Mouse (Mus musculus) lung, embryonic 14.5 days (tissue): Measurements from ENCODE around the gene Npcd. TPM values are rescaled to one million over a fixed set of nuclear protein-coding genes. Genes with fewer than 3 reads are reported as not detected.
A peak's percentile ranks its signal among the peaks of the same experiment; 100 is the strongest.

Experiments
- ATAC-seq: fragments of 200-750 bp; cut with Nextera tagmentation; 2 replicates; pipeline ENCODE4 v1.8.0; 2017; ENCODE audit warnings: mild to moderate bottlenecking, moderate TSS enrichment, moderate library complexity; ENCODE audit not compliant: insufficient read depth
- DNase-seq: peaks from one replicate; pipeline ENCODE4 v3.0.0-alpha.2; 2015
- H3K27ac ChIP-seq: fragments of 300-500 bp; sonication (generic); 2 replicates; pipeline ENCODE4 v1.5.1; 2014; ENCODE audit warnings: low read depth, mild to moderate bottlenecking, moderate library complexity
- H3K27me3 ChIP-seq: fragments of 300-500 bp; sonication (generic); 2 replicates; pipeline ENCODE4 v1.6.1; 2014; ENCODE audit warnings: low read length, control low read depth; ENCODE audit not compliant: insufficient read depth
- H3K36me3 ChIP-seq: fragments of 300-500 bp; sonication (generic); 2 replicates; pipeline ENCODE4 v1.6.1; 2014; ENCODE audit warnings: control low read depth; ENCODE audit not compliant: insufficient read depth
- H3K4me1 ChIP-seq: fragments of 300-500 bp; sonication (generic); 2 replicates; pipeline ENCODE4 v1.6.1; 2014; ENCODE audit warnings: antibody characterized with exemption, control low read depth; ENCODE audit not compliant: insufficient read depth
- H3K4me2 ChIP-seq: fragments of 300-500 bp; sonication (generic); 2 replicates; pipeline ENCODE4 v1.6.1; 2014; ENCODE audit warnings: mild to moderate bottlenecking
- H3K4me3 ChIP-seq: fragments of 300-500 bp; sonication (generic); 2 replicates; pipeline ENCODE4 v1.5.1; 2014; ENCODE audit warnings: low read depth, low read length
- H3K9ac ChIP-seq: fragments of 300-500 bp; sonication (generic); 2 replicates; pipeline ENCODE4 v1.6.1; 2014
- H3K9me3 ChIP-seq: fragments of 300-500 bp; sonication (generic); 2 replicates; pipeline ENCODE4 v1.6.1; 2016; ENCODE audit warnings: low read depth, low read length, control low read depth
- CTCF ChIP-seq: IDR thresholded peaks from 2 replicates; pipeline ENCODE4 v1.5.1; 2016; ENCODE audit warnings: antibody characterized with exemption, low read depth
- WGBS: fragments of 180-500 bp; shearing (Covaris S2); extraction: QIAGEN DNeasy Blood & Tissue Kit; methylation state at CpG from one replicate; pipeline ENCODE4 v1.1.7; 2014; 5-methylcytosine and 5-hydroxymethylcytosine counted together
- polyA plus RNA-seq: library from polyadenylated mRNA; unstranded; fragments of >200 nt; fragmentation: Nextera tagmentation; extraction: Ambion mirVana; gene quantifications from 2 replicates; pipeline ENCODE4 v1.2.1, GENCODE M21; 2014

The Npcd gene
- polyA plus RNA-seq, 1 experiment from 2014 or later, result not detected

GRCm38 (mm10) chr15:79755977-79756625 lies 77.9 kb downstream of the Npcd start:
- DNase-seq, result peak; percentile 42
- no peaks in the 10 kb centered on the region for H3K9me3 ChIP-seq
- no peak overlapping the region for H3K4me3 ChIP-seq
- no peak for TF ChIP-seq CTCF
- H3K27ac ChIP-seq, result no peak overlapping the region
- no peaks in the 10 kb centered on the region for H3K27me3 ChIP-seq
- WGBS, result 65% methylated on average over 8 of the region's 8 CpGs
- H3K36me3 ChIP-seq, result no peaks in the 10 kb centered on the region
- no peak overlapping the region for H3K4me2 ChIP-seq
- no peaks in the 10 kb centered on the region for H3K4me1 ChIP-seq
- no peak overlapping the region for H3K9ac ChIP-seq
- peak; percentile 37 for ATAC-seq

DNA sequence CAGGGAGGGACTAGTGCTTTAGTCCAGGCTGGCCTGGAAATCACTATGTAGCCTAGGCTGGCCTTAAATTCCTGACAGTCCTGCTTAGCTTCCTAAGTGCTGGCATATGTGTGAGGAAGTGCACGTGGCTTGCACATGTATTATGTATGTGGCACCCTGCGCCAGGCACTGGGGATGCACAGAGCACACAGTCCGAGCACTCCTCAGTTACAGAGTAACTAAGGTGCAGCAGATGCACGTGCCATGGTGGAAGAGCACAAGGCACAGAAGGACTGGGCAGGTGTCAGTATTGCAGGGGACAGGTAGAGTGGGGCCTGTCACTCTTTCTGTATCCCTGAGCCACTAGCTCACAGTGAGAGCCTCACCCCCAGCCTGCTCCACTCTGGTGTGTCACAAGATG lies 78.9 kb downstream of the Npcd start:
- no peak overlapping the region for H3K4me3 ChIP-seq

GRCm38 (mm10) chr15:79753873-79754272 lies 80.2 kb downstream of the Npcd start:
- no peak overlapping the region for H3K27ac ChIP-seq
- no peaks in the 10 kb centered on the region for H3K36me3 ChIP-seq
- H3K9ac ChIP-seq, result no peak overlapping the region
- no peak overlapping the region for H3K4me3 ChIP-seq
- H3K27me3 ChIP-seq, result no peaks in the 10 kb centered on the region
- ATAC-seq, result no peak
- WGBS, result 45% methylated on average over 4 of the region's 4 CpGs
- no peak for TF ChIP-seq CTCF
- no peaks in the 10 kb centered on the region for H3K9me3 ChIP-seq
- DNase-seq, result no peak
- no peaks in the 10 kb centered on the region for H3K4me1 ChIP-seq
- no peak overlapping the region for H3K4me2 ChIP-seq

More for the DNA sequence above, 78.9 kb downstream of the Npcd start:
- H3K27me3 ChIP-seq, result no peaks in the 10 kb centered on the region
- no peaks in the 10 kb centered on the region for H3K4me1 ChIP-seq
- no peak for ATAC-seq
- no peaks in the 10 kb centered on the region for H3K36me3 ChIP-seq
- TF ChIP-seq CTCF, result no peak
- H3K27ac ChIP-seq, result no peak overlapping the region
- no peaks in the 10 kb centered on the region for H3K9me3 ChIP-seq
- no peak overlapping the region for H3K4me2 ChIP-seq
- WGBS, result 77% methylated on average over 4 of the region's 4 CpGs
- H3K9ac ChIP-seq, result no peak overlapping the region
- DNase-seq, result no peak

- Histone ChIP-seq H3K27ac (no peak overlapping the region), H3K9ac (no peak overlapping the region), H3K36me3 (no peaks in the 10 kb centered on the region), H3K9me3 (no peaks in the 10 kb centered on the region), H3K4me2 (no peak overlapping the region), H3K27me3 (no peaks in the 10 kb centered on the region), H3K4me3 (no peak overlapping the region), H3K4me1 (no peaks in the 10 kb centered on the region)
- no peak for TF ChIP-seq CTCF
- DNase-seq, result no peak
- 92% methylated on average over 3 of the region's 3 CpGs for WGBS
- ATAC-seq, result no peak; the same call in 1 of the 2 replicates
Observed at GRCm38 (mm10) chr15:79753420-79753752, 80.7 kb downstream of the Npcd start.

GRCm38 (mm10) chr15:79752742-79753419 lies 81.2 kb downstream of the Npcd start:
- ATAC-seq (peak; percentile 45; the same call in 1 of the 2 replicates), DNase-seq (peak; percentile 84)
- Histone ChIP-seq H3K27me3 (no peaks in the 10 kb centered on the region), H3K9ac (no peak overlapping the region), H3K27ac (no peak overlapping the region), H3K4me3 (no peak overlapping the region), H3K4me1 (no peaks in the 10 kb centered on the region), H3K36me3 (no peaks in the 10 kb centered on the region), H3K4me2 (no peak overlapping the region), H3K9me3 (no peaks in the 10 kb centered on the region)
- 22% methylated on average over 11 of the region's 11 CpGs for WGBS
- peak; percentile 100 for TF ChIP-seq CTCF

DNA sequence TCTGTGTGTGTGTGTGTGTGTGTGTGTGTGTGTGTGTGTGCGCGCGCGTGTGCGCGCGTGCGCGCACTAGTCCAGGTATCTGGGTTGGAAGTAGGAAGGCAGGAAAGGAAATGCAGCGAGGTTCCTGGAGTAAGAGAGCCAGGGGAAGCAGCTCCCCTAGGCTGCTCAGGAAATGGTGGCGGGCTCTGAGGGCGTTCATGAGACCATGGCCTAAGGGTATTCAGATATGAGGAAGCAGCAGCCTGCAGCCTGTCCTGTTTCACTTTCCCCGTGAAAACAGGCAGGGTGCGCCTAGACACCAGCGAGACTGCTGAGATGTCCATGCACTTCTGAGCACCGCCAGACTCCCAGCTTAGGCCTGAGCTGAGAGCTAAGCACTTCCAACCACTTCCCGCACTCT lies 82.3 kb downstream of the Npcd start:
- no peaks in the 10 kb centered on the region for H3K4me1 ChIP-seq
- no peaks in the 10 kb centered on the region for H3K36me3 ChIP-seq
- H3K4me3 ChIP-seq, result no peak overlapping the region
- no peak overlapping the region; the same call in 1 of the 2 replicates for H3K27ac ChIP-seq
- no peaks in the 10 kb centered on the region for H3K9me3 ChIP-seq
- H3K27me3 ChIP-seq, result no peaks in the 10 kb centered on the region
- no peak for TF ChIP-seq CTCF
- H3K4me2 ChIP-seq, result no peak overlapping the region
- H3K9ac ChIP-seq, result no peak overlapping the region
- DNase-seq (no peak), ATAC-seq (no peak)
- 80% methylated on average over 17 of the region's 17 CpGs for WGBS

- H3K36me3 ChIP-seq, result no peaks in the 10 kb centered on the region
- no peak for DNase-seq
- H3K27ac ChIP-seq, result no peak overlapping the region
- H3K27me3 ChIP-seq, result no peaks in the 10 kb centered on the region
- no peak for ATAC-seq
- no peak overlapping the region for H3K9ac ChIP-seq
- no peak overlapping the region for H3K4me2 ChIP-seq
- H3K9me3 ChIP-seq, result no peaks in the 10 kb centered on the region
- no peaks in the 10 kb centered on the region for H3K4me1 ChIP-seq
- H3K4me3 ChIP-seq, result no peak overlapping the region
- WGBS, result 83% methylated on average over 8 of the region's 8 CpGs
- no peak for TF ChIP-seq CTCF
Observed at GRCm38 (mm10) chr15:79750266-79750665, 83.8 kb downstream of the Npcd start.
